Mouse (Mus musculus) spleen, postnatal 36 days (tissue): ENCODE measurements around the gene Nlrx1.

Experiments used
- DNase-seq, 2 experiments: peaks; one replicate each; pipeline ENCODE4 v3.0.0; 2022; ENCODE audit warnings: low spot score in 2 of 2, mixed read lengths in 1 of 2

Gene Nlrx1

DNA sequence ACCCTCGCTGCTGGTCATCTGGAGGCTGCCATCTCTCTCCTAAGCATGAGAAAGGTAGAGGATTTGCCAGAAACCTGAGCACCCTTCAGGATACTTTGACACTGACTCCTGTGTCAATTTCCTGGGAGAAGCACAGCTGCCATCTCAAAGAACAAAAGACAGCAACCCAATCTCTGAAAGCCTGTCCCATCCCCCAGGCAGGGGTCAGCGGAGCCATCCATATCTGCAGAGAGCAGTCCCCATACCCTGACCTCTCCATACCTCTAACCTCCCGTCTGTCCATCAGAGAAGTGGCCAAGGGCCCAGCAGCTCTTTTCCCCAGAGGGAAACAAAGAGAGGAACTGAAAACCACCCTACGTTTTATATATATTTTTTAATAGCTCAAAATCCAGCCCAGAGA lies 31.8 kb downstream of the Nlrx1 start:
- DNase-seq, result no peak

DNA sequence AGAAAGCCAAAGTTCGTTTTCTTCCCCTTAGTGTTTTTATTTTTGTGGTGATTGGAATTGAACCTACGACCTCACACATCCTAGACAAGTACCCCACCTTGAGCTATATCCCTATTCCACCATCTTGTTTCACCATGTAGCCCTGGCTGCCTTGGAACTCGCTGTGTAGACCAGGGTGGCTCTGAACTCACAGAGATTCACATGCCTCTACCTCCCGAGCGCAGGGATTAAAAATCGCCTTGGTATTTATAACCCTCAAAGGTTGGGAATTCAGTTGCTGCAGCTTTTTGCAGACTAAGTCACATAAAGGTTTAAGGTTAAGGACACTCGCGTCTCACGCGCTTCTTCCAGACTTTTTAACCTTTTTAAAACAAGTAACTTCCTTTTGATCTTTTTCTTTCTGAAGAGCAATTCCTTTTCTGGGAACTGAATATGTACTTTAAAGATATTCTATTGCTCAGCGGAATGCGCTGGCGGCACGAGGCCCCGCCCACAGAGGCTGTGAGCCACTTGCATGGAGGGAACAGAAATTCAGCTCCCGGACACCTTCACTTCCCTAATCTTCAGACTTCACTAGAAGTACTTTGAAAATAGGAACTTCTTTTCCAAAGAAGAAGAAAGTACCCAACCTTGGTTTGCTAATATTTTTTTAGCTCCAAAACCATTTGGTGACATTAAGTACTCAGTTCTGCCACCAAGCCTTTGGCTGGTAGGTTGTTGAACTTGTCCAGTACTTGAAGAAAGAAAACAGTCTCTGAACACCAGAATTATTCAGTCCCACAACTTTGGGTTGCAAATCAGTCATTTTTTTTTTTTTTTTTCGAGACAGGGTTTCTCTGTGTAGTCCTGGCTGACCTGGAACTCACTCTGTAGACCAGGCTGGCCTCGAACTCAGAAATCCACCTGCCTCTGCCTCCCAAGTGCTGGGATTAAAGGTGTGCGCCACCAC lies 33.6 kb downstream of the Nlrx1 start:
- peak; percentile 79 to 85 for DNase-seq

DNA sequence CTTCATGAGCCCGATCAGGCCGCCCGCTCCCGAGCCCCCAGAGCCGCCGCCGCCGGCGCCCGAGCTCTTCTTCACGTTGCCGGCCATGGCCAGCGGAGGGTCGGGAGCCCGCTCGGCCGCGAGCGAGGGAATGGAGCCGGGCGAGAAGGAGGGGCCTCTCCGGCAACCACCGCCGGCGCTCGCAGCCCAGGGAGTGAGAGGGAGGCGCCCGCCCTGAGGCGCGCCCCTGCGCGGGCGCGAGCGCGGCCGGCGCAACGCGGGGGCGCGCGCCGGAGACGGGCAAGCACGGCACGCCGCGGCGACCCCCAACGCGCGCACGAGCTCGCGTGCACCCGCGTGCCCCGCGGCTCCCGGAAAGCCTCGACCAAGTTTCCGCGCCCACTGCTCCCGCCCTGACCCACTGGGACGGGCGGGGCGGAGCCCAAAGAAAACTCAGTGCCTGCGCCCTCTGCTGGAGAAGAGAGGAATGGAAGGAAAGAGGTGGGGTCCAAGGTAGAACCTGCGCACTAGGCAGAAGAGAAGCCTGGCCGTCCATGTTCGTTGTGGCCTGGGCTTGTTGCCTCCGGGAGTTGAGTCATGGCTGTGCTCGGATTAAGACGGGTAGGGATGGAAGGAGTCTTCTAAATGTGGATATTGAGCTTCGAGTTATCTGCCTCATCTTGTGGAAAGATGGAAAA lies 34.5 kb downstream of the Nlrx1 start, which contains the start of gene Cbl:
Gene Cbl (minus strand): TSS at position 248 of the 677 bp plus-strand sequence.
- peak; percentile 97 to 98 for DNase-seq

DNA sequence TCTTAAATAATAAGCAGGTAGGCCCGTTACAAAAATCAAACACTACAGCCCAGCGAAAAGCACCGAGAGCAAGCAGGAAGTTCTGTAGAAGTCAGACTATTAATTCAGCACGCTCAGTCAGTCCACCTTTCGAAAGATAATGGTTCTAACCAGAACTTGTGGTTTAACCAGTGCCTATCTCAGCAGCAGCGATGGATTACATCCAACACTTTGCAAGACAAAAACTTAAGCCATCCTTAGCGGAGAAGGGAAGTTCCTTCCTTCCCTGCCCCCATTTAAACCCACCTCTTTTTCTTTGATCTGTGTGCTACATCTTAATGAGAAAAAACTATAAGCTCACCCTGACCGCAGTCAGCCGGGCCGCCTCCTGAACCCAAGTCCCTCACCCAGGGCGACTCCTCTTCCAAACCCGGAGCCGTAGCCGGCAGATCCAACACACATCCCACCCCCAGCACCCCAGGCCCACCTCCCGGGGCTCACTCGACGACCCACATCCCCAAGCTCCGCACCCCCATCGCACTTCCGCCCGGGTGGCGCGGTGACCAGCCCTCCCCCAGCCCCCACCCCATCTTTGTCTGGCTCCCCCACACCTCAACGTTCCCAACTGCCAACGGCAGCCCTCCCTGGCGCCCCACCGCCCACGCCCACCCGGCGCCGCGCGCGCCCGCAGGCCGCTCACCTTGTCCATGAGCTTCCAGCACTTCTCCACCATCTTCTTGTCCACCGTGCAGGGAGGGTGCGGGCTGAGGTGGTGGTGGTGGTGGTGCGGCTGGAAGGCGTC lies 35.2 kb downstream of the Nlrx1 start:
- peak in 1 of 2 experiments; percentile 45 for DNase-seq

DNA sequence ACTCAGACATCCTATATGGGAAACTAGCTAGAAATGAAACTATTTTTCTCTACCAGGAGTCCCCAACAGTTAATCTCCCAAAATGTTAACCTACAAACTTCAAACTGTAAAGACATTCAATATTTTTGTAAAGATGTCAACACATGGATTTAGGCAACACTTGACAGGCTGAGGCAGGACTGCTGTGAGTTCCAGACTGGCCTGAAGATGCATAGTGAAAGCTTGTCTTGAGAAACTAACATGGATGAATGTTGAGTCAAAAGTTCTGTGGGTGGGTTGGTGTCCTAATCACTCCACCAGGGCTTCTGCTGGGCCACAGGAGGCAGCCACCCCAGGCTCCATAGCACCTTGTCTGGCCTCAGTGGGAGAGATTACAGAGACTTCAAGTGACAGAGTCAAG lies 36.8 kb downstream of the Nlrx1 start:
- no peak for DNase-seq

DNA sequence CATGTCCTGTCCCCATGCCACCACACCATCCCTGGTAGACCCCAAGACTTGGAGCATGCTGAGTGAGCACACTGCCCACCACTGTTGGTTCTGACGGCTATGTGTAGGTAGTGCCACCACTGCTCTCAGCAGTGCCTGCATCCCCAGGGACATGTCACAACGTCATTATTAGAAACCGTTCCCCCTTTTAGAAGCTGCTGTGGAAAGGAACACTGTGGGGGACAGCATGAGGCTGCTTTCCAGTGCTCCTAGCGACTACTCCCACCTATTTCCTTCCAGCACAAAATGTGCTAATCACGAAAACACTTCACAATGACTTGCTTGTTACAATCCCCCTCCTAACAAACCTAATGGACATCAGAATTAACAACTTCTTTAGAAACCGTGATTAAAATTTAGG lies 42.4 kb downstream of the Nlrx1 start:
- DNase-seq, result no peak

DNA sequence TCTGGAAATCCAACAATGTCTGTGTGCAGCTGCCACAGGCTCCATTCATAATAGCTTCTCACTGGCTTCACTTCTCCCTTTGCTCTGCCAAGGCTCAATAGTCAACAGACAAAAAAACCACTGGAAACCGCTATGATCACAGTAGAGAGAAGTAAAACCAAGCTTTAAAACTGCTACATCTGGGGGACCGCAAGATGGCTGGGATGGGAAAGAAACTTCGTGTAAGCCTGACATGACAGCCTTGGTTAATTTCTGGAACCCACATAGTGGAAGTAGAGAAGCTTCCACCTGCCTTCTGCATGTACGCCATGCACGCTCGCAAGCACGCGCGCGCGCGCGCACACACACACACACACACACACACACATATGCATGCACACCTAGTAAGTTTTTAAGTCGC lies 54.9 kb downstream of the Nlrx1 start:
- DNase-seq, result peak; percentile 41 to 44

DNA sequence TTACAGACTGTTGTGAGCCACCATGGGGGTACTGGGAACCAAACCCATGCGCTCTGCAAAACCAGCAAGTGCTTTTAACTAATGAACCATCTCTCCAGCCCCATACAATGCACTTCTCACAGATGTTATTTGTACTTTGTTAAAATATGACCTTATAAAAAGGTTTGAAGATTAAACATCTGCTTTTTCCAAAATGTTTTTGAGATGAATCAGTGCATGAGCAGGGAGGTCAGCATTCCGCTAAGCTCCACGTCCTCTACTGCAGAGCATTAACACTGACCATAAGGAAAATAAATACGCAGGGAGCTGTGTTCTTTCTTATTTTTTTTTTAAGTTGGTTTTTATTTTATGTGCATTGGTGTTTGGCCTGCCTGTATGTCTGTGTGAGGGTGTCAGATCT lies 56.0 kb downstream of the Nlrx1 start:
- no peak for DNase-seq

DNA sequence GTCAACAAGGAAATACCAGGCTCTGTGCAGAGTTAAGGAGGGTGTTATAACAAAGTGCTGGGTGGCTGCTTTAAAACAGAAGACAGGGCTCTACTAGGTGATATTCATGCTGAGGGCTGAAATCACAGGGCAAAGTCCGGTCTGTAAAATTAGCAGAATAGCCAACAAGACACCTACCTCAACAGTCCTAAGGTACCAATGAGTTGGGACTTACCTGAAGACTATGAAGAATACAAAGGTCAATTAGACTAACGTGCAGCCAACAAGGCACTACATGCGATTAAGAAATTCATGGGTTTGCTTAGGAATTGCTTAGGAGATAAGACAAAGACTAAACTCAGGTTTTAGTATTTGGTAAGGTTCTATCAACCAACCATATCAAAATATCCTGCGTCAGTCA lies 59.0 kb downstream of the Nlrx1 start:
- no peak for DNase-seq

DNA sequence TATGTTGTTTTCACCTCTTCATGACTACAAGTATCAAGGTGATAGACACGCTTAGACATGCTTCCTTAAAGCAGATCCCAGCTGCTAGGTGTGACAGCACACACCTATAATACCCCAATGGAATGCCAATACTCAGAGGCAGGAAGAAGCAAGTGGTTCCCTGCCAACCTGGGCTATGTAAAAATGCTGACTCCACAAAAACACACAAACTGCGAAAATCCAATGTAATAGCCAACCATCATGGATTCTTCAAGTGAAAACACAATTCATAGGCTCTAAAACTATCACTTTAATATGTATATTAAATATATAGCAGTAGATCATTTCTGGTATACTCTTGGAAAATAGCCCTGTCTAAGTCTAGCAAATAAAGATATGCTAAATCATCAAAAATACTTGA lies 60.6 kb downstream of the Nlrx1 start:
- DNase-seq, result no peak
